Mouse (Mus musculus) midbrain, embryonic 15.5 days (tissue): ENCODE measurements around the gene Kcnk13. TPM values are rescaled to one million over a fixed set of nuclear protein-coding genes. Genes with fewer than 3 reads are reported as not detected.

ENCODE experiments used
- ATAC-seq: fragments of 200-750 bp; cut with Nextera tagmentation; replicated peaks from 2 replicates; pipeline ENCODE4 v1.8.0; 2017; ENCODE audit warnings: moderate TSS enrichment
- H3K27ac ChIP-seq: fragments of 300-500 bp; sonication (generic); 2 replicates; pipeline ENCODE4 v1.5.1; 2015; ENCODE audit warnings: mild to moderate bottlenecking, inconsistent platforms
- H3K27me3 ChIP-seq: fragments of 300-500 bp; sonication (generic); replicated peaks from 2 replicates; pipeline ENCODE4 v1.6.1; 2015; ENCODE audit warnings: inconsistent platforms
- H3K36me3 ChIP-seq: fragments of 300-500 bp; sonication (generic); replicated peaks from 2 replicates; pipeline ENCODE4 v1.6.1; 2015; ENCODE audit warnings: inconsistent platforms
- H3K4me1 ChIP-seq: fragments of 300-500 bp; sonication (generic); 2 replicates; pipeline ENCODE4 v1.6.1; 2015; ENCODE audit warnings: inconsistent platforms
- H3K4me2 ChIP-seq: fragments of 300-500 bp; sonication (generic); 2 replicates; pipeline ENCODE4 v1.6.1; 2015; ENCODE audit warnings: inconsistent platforms, mild to moderate bottlenecking, moderate library complexity
- H3K4me3 ChIP-seq: fragments of 300-500 bp; sonication (generic); 2 replicates; pipeline ENCODE4 v1.5.1; 2015; ENCODE audit warnings: mild to moderate bottlenecking, inconsistent platforms
- H3K9ac ChIP-seq: fragments of 300-500 bp; sonication (generic); 2 replicates; pipeline ENCODE4 v1.6.1; 2015; ENCODE audit warnings: mild to moderate bottlenecking, inconsistent platforms
- H3K9me3 ChIP-seq: fragments of 300-500 bp; sonication (generic); 2 replicates; pipeline ENCODE4 v1.6.1; 2016; ENCODE audit warnings: inconsistent platforms
- WGBS: fragments of 180-500 bp; shearing (Covaris S2); methylation state at CpG from one replicate; pipeline ENCODE4 v1.1.7; 2015; ENCODE audit warnings: mixed read lengths; 5-methylcytosine and 5-hydroxymethylcytosine counted together
- polyA plus RNA-seq: library from polyadenylated mRNA; unstranded; fragments of >200 nt; fragmentation: Nextera tagmentation; extraction: Ambion mirVana; gene quantifications from 2 replicates; pipeline ENCODE4 v1.2.1, GENCODE M21; 2015

Kcnk13 gene
- polyA plus RNA-seq, 1 experiment from 2014 or later, result 1.1 TPM

DNA sequence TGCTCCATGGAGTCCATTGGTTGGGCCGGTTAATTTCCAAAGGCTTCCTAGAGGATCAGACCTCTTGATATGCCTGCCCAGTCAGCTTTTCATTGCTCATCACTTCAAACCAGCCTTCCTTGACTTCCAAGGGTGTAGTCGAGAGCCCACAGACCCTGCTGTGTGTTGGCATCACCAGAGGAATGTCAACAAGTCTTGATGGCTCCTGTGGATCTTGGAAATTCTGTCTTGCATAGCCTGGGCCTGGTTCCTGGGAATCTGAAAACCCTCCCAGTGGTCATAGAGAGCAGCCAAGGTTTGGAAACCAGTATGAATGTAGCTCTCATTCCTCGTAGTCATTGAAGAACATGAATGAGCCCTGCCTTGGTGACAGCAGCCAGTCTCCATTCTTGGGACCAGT, 36.9 kb downstream of the Kcnk13 start:
- Histone ChIP-seq H3K9me3 (no peaks in the 10 kb centered on the region), H3K4me1 (no peaks in the 10 kb centered on the region), H3K4me2 (no peak overlapping the region), H3K27ac (no peak overlapping the region), H3K4me3 (no peak overlapping the region), H3K9ac (no peak overlapping the region), H3K36me3 (no peaks in the 10 kb centered on the region), H3K27me3 (no peaks in the 10 kb centered on the region)
- WGBS, result 91% methylated on average over 3 of the region's 3 CpGs
- ATAC-seq, result no peak

DNA sequence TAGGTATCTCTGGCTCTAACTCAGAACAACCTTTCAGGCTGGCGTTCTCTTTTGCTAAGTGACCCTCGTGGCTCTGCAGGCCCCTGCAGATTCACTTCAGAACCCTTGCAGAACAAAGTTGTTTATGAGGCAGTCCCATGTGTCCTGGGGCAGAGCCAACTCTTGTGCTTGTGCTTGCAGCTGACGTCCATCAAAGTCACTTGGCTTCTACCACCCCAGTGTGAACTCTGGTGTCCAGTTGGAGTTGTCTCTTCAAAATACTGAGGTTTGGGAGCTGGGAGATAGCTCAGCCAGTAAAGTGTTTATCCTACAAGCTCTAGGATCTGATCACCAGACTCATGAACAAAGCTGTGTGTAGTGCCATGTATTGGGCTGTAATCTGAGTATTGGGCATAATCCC, 37.6 kb downstream of the Kcnk13 start:
- WGBS, result 90% methylated on average over 3 of the region's 3 CpGs
- Histone ChIP-seq H3K27me3 (no peaks in the 10 kb centered on the region), H3K27ac (no peak overlapping the region), H3K9ac (no peak overlapping the region), H3K4me1 (no peaks in the 10 kb centered on the region), H3K4me2 (no peak overlapping the region), H3K4me3 (no peak overlapping the region), H3K36me3 (no peaks in the 10 kb centered on the region), H3K9me3 (no peaks in the 10 kb centered on the region)
- no peak for ATAC-seq

DNA sequence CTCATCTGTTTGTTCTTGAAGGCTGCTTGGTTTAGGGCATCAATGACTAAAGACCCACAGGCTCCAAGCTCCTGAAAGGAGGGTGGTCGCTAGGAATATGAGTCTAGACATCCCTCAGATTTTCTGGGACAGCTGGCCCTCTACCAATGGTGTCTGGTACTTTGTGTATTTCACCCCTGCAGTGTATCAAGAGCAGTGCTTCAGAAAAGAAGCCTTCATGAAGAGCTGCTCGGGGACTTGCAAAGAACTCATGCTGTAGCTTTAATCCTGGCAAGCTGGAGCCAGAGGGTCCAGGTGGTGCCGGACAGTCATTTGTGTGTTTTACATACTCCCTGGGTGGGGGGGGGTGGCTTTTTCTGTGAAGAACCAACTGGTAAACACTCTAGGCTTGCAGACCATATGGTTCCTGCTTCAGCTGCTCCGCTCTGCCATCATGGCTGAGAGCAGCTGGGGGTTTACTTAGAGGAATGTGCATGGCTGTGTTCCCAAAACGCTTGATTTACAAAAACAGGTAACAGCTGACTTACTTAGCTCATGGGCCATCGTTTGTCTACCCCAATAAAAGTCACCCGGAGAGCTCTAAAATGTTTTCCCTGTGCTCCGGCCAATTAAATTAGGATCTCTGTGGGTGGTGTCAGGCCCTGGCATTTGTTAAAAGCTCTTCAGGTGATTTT, 38.8 kb downstream of the Kcnk13 start:
- no peak for ATAC-seq
- no peaks in the 10 kb centered on the region for H3K9me3 ChIP-seq
- H3K4me2 ChIP-seq, result no peak overlapping the region
- WGBS, result 43% methylated on average over 8 of the region's 8 CpGs
- no peak overlapping the region for H3K4me3 ChIP-seq
- H3K9ac ChIP-seq, result no peak overlapping the region
- H3K36me3 ChIP-seq, result no peaks in the 10 kb centered on the region
- H3K27ac ChIP-seq, result no peak overlapping the region
- H3K27me3 ChIP-seq, result no peaks in the 10 kb centered on the region
- no peaks in the 10 kb centered on the region for H3K4me1 ChIP-seq

DNA sequence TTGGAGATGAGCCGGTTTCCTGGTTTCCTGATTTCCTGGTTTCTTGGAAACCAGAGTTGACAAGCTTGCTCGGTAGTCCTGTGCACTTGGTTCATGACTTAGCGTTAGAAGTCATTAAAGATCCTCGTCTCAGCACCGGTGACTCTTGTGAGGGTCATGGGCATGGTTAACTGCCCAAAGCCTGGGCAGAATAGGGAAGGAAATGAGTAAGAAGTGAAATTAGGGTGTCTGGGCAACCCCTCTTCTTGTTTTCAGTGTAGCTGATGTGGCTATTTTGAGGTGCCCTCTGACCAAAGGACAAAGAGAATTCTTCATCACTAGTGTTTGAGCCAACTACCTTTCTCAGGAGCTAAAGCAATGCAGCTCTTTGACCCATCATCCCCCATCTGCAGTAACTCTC, 41.0 kb downstream of the Kcnk13 start:
- WGBS, result 93% methylated on average over 5 of the region's 5 CpGs
- Histone ChIP-seq H3K4me2 (no peak overlapping the region), H3K27ac (no peak overlapping the region), H3K36me3 (no peaks in the 10 kb centered on the region), H3K4me3 (no peak overlapping the region), H3K4me1 (no peaks in the 10 kb centered on the region), H3K9ac (no peak overlapping the region), H3K27me3 (no peaks in the 10 kb centered on the region), H3K9me3 (no peaks in the 10 kb centered on the region)
- no peak for ATAC-seq

DNA sequence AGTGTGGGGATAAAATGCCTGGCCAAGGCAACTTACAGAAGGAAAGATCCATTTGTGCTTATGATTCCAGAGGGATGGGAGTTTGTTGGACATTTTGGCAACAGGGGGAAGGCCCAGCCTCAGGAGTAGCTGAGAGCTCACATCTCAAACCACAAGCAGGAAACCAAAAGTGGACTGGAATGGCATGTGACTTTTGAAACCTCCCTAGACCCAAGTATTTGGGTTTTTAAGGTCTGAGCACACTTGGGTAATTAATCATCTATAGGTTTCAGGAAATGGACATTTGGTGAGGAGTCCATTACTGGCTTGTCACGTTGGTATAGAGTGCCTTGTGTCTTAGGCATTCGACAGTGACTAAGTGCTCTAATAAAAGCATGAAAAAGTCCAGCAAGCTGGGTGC, 42.4 kb downstream of the Kcnk13 start:
- no peaks in the 10 kb centered on the region for H3K36me3 ChIP-seq
- H3K9me3 ChIP-seq, result no peaks in the 10 kb centered on the region
- ATAC-seq, result no peak
- no peak overlapping the region for H3K4me2 ChIP-seq
- no peaks in the 10 kb centered on the region for H3K27me3 ChIP-seq
- H3K9ac ChIP-seq, result no peak overlapping the region
- WGBS, result 74% methylated on average over 2 of the region's 2 CpGs
- no peaks in the 10 kb centered on the region for H3K4me1 ChIP-seq
- no peak overlapping the region for H3K27ac ChIP-seq
- H3K4me3 ChIP-seq, result no peak overlapping the region

DNA sequence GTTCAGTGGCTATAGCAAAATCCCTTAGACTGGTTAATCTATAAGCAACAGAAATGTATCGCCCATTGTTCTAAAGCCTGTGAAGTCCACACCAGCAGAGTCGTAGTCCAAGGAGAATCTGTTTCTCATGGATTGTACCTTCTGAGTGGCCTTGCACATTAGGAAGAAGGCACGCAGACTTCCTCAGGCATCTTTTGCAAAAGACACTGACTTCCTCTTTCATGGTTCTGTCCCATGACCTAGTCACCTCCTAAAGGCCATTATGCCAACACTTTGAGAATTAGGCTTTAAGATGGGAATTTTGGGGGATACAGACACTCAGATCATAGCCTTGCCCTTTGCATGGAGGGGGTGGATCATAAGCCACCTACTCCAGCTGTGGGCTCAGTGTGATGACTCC, 48.5 kb downstream of the Kcnk13 start:
- no peak overlapping the region for H3K4me3 ChIP-seq
- no peak overlapping the region for H3K27ac ChIP-seq
- no peaks in the 10 kb centered on the region for H3K4me1 ChIP-seq
- H3K36me3 ChIP-seq, result no peaks in the 10 kb centered on the region
- no peaks in the 10 kb centered on the region for H3K27me3 ChIP-seq
- H3K9me3 ChIP-seq, result no peaks in the 10 kb centered on the region
- 91% methylated on average over 3 of the region's 3 CpGs for WGBS
- H3K4me2 ChIP-seq, result no peak overlapping the region
- ATAC-seq, result no peak
- no peak overlapping the region for H3K9ac ChIP-seq

DNA sequence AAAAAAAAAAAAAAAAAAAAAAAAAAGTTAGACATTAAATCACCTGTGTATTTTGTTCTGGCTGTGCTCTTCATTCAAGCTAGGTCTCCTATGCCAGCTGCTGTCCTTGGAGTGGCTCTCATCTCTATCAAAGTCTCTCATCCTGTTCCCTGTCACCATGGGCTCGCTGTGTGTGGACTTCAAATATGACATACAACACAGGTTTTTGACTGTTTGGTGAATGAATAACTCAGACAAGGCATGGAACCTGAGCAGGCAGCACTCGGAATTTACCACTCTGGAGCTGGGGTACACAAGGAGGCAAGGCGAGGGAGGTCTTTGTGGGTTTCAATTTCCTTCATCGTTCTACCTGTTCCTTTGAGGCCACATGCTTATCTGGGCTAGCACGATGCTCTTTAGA, 50.8 kb downstream of the Kcnk13 start:
- H3K9ac ChIP-seq, result no peak overlapping the region
- no peaks in the 10 kb centered on the region for H3K27me3 ChIP-seq
- no peak overlapping the region for H3K4me2 ChIP-seq
- H3K27ac ChIP-seq, result no peak overlapping the region
- WGBS, result 90% methylated on average over 5 of the region's 5 CpGs
- H3K36me3 ChIP-seq, result no peaks in the 10 kb centered on the region
- H3K4me1 ChIP-seq, result no peaks in the 10 kb centered on the region
- H3K9me3 ChIP-seq, result no peaks in the 10 kb centered on the region
- no peak overlapping the region for H3K4me3 ChIP-seq
- no peak for ATAC-seq

DNA sequence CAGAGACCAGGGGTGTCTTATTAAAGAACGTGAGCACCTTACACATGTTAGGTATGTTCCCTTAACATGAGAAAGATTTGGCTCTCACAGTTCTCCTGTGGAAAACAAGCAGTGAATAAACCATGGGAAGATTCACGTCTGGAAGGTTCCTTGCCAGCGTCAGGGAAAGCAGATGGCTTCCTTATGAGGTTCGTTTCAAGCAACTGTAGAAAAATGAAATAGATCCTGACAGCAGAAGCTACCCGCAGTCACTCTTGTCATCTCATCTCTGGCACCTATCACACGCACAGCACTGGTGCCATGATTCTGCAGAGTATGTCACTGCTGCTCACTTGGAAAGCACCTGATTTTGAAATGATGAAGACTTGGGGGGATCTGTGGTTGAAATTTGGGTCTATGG, 53.4 kb downstream of the Kcnk13 start:
- Histone ChIP-seq H3K36me3 (no peaks in the 10 kb centered on the region), H3K4me3 (no peak overlapping the region), H3K27ac (no peak overlapping the region), H3K27me3 (no peaks in the 10 kb centered on the region), H3K4me2 (no peak overlapping the region), H3K9ac (no peak overlapping the region), H3K9me3 (no peaks in the 10 kb centered on the region), H3K4me1 (no peaks in the 10 kb centered on the region)
- 86% methylated on average over 6 of the region's 6 CpGs for WGBS
- ATAC-seq, result no peak

DNA sequence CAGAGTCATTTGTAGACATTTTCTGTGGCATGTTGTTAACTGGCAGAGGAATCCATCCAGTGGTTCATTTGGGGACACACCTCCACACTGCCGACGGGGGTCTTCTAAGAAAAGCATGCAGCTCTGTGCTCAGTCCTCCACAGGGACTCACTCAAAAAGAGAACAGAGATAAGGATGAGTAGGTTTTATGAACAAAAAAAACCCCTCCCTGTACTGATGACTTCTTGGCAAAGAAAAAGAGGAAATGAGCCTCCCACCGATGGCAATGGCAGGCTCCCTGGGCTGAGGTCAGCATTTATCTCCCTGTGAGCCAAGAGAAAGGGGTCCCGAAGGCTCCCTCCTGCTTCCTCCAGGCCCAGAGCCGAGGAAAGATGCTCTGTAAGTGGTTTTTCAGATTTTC, 58.2 kb downstream of the Kcnk13 start:
- 83% methylated on average over 5 of the region's 5 CpGs for WGBS

DNA sequence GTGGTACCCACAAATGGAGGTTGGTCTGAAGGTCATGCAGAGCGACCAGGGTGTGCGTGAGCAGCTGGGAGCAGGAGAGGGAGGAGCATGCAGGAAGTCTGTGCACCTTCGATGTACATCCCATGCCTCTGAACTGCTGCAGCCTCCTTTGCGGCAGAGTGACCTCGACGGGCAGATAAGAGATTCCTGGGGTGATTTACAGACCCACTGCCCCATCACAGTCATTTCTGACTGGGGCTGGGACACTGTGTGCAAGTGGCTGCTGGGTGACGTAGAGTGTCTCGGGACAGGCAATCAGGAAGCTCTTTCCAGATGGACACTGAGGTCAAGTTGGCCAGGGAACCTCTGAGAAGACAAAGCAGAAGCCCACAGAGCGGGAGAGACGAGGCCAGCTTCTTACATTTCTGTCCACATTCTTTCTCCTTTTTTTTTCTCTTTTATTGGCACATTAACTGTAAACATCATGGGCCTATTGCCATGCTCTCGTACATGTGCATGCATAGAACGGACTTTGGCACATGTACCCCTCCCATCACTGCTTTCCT, 59.6 kb downstream of the Kcnk13 start:
- no peak overlapping the region for H3K9ac ChIP-seq
- H3K4me2 ChIP-seq, result no peak overlapping the region
- 88% methylated on average over 12 of the region's 12 CpGs for WGBS
- no peak for ATAC-seq
- no peak overlapping the region for H3K4me3 ChIP-seq
- H3K27me3 ChIP-seq, result no peaks in the 10 kb centered on the region
- H3K36me3 ChIP-seq, result no peaks in the 10 kb centered on the region
- no peak overlapping the region for H3K27ac ChIP-seq
- no peaks in the 10 kb centered on the region for H3K9me3 ChIP-seq
- 0 out of 2 replicates have a peak, but pooled peaks cover 4% of the 10 kb centered on the region for H3K4me1 ChIP-seq

More for the DNA sequence above, 58.2 kb downstream of the Kcnk13 start:
- H3K4me1 ChIP-seq, result 0 out of 2 replicates have a peak, but pooled peaks cover 4% of the 10 kb centered on the region
- H3K4me2 ChIP-seq, result no peak overlapping the region
- no peak for ATAC-seq
- H3K9me3 ChIP-seq, result no peaks in the 10 kb centered on the region
- no peak overlapping the region for H3K4me3 ChIP-seq
- H3K27ac ChIP-seq, result no peak overlapping the region
- no peaks in the 10 kb centered on the region for H3K27me3 ChIP-seq
- no peaks in the 10 kb centered on the region for H3K36me3 ChIP-seq
- H3K9ac ChIP-seq, result no peak overlapping the region

DNA sequence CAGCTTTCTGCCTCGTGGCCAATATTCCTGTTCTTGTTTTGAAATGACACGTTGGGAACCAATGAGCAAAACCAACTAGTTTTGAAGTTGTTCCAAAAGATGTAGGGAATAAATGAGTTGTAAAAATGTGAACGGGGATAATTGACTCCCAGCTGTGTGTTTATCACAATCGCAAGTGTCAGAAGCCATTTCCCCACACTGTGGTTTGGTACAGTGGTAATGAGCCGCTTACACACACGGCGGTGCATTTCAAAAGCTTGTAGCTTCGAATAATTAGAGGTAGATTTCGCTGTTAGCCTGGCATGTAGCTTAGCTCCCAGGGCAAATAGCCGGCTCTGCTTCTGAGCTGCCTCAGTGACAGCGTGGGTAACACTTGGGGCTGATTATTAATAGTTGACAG, 61.4 kb downstream of the Kcnk13 start:
- no peak for ATAC-seq
- Histone ChIP-seq H3K9ac (no peak overlapping the region), H3K36me3 (no peaks in the 10 kb centered on the region), H3K27ac (no peak overlapping the region), H3K9me3 (no peaks in the 10 kb centered on the region), H3K4me1 (0 out of 2 replicates have a peak, but pooled peaks cover 4% of the 10 kb centered on the region), H3K4me2 (no peak overlapping the region), H3K4me3 (no peak overlapping the region), H3K27me3 (no peaks in the 10 kb centered on the region)
- WGBS, result 59% methylated on average over 11 of the region's 11 CpGs

DNA sequence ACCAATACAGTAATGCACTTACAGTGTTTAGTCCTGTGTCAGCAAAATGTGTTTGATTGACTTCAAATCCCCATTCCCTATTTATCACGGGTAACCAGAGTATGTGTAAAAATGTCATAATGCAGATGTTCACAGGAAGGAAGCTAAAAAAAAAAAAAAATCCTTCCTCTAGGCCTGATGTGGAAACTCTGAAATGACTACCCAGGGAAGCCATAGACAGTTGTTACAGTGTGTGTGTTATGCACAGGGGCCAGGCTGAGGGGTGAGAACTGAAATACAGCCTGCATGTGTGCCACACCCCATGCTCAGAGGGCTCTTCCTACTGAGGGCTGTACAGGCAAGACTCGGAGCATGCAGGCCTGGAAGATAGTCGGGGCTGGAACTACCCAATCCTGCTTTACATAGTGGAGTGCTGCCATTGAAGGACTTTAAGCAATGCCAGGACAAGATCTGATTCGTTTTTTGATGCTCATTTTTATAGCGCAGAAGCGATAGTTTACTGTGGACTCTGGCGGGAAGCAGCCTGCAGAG, 62.5 kb downstream of the Kcnk13 start:
- H3K4me2 ChIP-seq, result no peak overlapping the region
- no peaks in the 10 kb centered on the region for H3K36me3 ChIP-seq
- H3K4me3 ChIP-seq, result no peak overlapping the region
- H3K27me3 ChIP-seq, result no peaks in the 10 kb centered on the region
- H3K9me3 ChIP-seq, result no peaks in the 10 kb centered on the region
- 0 out of 2 replicates have a peak, but pooled peaks cover 4% of the 10 kb centered on the region for H3K4me1 ChIP-seq
- no peak overlapping the region for H3K9ac ChIP-seq
- WGBS, result 79% methylated on average over 7 of the region's 7 CpGs
- H3K27ac ChIP-seq, result no peak overlapping the region
- ATAC-seq, result no peak

DNA sequence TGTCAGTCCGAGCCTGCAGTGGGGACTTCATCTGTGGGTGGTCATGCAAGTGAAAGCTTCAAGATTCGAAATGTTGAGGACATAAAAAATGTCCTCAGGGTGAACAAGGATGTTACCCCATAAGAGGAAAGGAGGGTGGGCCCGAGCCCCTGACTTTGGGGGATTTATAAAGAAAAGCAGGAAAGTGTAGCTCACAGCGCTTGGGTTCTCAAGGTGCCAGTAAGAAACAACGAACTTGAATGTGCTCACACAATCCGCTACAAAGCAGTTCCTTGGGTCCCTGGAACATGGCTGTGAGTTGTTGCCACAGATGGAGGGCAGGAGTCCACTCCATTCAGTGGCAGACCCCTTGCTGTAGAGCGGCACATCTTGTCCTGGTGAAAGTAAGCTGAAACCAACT, 63.0 kb downstream of the Kcnk13 start:
- WGBS, result 86% methylated on average over 7 of the region's 7 CpGs
- Histone ChIP-seq H3K27ac (no peak overlapping the region), H3K9ac (no peak overlapping the region), H3K4me1 (0 out of 2 replicates have a peak, but pooled peaks cover 4% of the 10 kb centered on the region), H3K4me2 (no peak overlapping the region), H3K9me3 (no peaks in the 10 kb centered on the region), H3K4me3 (no peak overlapping the region), H3K36me3 (no peaks in the 10 kb centered on the region), H3K27me3 (no peaks in the 10 kb centered on the region)
- ATAC-seq, result no peak
